Mouse (Mus musculus): Measurements from ENCODE around the gene Ankrd44.

Ankrd44 gene

GRCm38 (mm10) chr1:54597594-54598217 lies 328.5 kb downstream of the Ankrd44 start:
- DNase-seq: no peak

GRCm38 (mm10) chr1:54596151-54596550 lies 330.0 kb downstream of the Ankrd44 start:
- no peak for DNase-seq

Data from liver (tissue).